Mouse (Mus musculus): ENCODE measurements around the gene Aen.

Gene Aen

DNA sequence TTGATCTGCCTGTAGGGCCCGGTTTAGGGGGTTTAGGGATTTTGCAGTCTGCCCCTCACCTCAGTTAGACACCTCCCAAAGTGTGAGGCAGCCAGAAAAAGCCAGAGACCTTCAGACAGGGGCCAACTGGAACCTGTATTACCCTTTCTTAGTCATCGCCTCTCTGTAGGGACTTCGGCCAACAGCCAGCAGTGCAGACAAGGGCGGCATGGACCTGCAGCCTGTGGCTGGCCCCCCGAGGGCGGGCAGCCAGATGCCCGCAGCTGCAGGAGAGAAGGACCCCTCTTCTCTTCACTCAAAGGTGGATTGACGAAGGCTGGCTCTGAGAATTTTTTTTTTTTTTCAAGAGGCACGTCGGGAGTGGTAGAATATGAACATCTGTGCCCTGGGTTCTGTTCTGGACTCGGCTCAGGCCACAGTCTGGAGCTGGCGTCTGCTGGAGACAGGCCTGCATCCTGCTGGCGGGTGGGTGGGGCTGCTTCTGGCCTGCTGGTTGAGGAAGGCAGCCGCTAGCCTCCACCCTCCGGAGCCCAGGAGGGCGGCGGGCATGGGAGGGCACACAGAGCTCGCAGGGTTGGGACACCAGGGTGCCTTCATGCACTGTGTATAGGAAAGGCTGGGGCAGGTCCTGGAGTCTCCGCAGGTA, 43.4 kb downstream of the Aen start:
- DNase-seq (ENCODE audit: low spot score in 2 of 2), result no peak

DNA sequence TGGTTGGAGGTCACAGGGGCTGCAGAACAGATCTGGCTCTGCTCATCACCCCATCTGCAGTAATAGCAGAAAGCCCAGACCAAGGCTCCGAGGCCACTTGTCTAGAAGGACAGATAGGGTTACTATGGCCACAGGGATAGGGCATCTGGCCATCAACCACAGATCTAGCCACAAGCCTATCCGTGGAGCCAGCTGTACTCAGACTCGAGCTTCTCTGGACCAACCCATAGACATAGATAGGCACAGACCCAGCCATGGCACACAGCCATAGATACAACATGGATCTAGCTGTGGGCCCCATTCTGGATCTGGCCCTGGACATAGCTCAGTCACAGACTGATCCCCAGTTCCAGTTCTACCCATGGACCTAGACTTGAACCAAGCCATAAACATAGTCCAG, 45.3 kb downstream of the Aen start:
- no peak for DNase-seq (ENCODE audit: low spot score in 2 of 2)

- no peak for DNase-seq (ENCODE audit: low spot score in 2 of 2)
Observed at GRCm38 (mm10) chr7:78942544-78942943, 46.9 kb downstream of the Aen start.

DNA sequence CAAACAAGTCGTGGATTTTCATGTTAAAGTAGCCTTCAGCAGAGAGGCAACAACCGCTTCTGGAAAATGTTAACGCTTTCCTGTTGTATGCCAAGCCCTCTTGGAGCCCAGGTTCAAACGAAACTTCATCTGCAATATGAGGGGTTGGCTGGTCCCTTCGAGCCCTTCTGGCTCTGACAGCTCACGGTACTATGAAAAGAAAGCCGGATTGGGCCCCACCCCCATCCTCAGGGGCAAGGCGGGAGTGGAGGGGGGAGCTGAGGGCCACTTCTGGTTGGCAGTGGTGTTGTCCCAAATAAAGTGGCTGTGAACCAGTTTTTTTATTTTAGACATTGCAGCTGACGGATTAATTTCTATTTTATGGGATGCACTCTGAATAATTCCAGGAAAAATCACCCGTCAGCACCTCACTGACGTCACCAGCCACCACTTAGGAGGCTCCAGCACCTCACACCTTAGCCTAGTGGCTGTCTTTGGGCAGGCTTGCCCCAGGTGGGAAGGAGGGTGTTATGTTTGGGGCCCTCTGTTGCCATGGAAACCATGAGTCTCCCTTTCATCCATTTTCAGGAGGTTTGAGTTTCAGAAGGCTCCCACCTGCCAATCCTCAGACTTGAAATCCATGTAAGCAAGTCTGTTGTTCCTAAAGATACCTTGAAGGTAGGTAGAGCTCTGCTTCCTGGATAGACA, 58.4 kb downstream of the Aen start:
- no peak for DNase-seq (ENCODE audit: low spot score in 2 of 2)

- DNase-seq (ENCODE audit: low spot score in 2 of 2), result no peak
Observed at GRCm38 (mm10) chr7:78954619-78955018, 59.0 kb downstream of the Aen start.

DNA sequence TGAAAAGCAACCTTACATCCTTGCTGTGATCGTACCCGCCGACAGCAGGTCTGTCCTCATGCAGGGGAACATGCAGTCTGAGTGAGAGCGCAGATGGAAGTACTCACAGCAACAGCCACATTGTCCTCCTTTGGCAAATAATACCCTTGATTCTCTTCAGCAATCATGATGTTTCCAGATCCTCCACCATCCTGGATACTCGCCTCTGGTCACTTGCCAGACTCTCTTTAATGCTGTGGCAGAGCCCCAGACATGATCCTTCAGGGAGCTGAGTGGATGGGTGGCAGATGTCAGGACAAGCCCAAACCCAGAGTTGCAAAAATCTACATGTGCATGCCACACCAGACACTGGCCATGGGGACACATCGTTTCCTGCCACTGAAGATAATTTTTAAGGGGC, 59.4 kb downstream of the Aen start:
- no peak for DNase-seq (ENCODE audit: low spot score in 2 of 2)

DNA sequence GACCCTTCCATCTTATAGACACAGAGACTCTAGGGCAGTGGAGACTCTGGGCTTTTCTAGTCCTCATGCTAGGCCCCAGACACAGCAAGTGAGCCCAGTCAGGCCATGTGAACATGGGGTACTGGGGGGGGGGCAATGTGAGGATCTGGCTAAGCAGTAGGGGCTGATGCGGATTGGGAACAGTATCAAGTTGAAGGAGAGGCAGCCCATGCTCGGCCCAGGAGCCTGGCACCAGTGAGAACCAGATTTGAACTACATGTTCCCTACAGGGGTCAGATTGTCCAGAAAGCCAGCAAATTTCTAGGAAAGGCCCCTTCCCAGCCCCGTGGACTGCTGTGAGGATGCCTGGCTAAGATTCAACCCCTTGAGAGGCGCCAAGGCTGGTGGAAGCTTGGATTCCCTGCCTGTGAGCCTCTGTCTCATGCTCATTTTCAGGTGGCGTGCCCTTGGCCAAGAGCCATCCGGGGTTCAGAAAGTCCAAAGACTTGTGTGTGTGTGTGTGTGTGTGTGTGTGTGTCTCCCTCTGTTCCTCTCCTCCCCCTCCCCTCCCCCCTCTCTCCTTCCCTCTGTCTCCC, 62.9 kb downstream of the Aen start:
- DNase-seq (ENCODE audit: low spot score in 2 of 2), result no peak
